Mouse (Mus musculus): ENCODE data around the gene Cyp2g1.
A peak's percentile ranks its signal among the peaks of the same experiment; 100 is the strongest.
"Not testable (repeated sequence)": the region's sequence is repeated elsewhere in the genome, so short reads cannot be mapped to it uniquely, and the experiment has no call there.

Cyp2g1 gene

DNA sequence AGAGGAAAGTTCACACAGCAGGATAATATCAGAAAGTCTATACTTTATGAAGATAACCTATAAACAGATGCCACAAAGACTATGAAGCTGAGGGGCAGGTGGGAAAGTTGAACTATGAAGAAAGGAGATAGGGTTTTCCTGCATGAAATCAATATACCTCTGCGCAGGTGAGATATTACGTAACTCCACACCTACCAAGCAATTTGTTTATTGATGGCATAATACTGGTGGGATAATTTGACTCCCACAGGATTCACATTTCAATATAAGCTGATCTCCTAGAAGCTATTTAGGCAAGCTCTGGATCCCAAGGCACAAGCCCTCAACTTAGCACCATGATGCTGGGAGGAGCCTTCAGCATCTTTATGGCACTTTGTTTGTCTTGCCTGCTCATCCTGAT is at the start of gene Cyp2g1:
Cyp2g1 (plus strand) TSS at position 301 of the 400 bp plus-strand sequence.
- no peak for DNase-seq

GRCm38 (mm10) chr7:26767084-26767483 is 41.6 kb upstream of the Cyp2g1 start:
- peak; percentile 56 to 73 for DNase-seq

DNA sequence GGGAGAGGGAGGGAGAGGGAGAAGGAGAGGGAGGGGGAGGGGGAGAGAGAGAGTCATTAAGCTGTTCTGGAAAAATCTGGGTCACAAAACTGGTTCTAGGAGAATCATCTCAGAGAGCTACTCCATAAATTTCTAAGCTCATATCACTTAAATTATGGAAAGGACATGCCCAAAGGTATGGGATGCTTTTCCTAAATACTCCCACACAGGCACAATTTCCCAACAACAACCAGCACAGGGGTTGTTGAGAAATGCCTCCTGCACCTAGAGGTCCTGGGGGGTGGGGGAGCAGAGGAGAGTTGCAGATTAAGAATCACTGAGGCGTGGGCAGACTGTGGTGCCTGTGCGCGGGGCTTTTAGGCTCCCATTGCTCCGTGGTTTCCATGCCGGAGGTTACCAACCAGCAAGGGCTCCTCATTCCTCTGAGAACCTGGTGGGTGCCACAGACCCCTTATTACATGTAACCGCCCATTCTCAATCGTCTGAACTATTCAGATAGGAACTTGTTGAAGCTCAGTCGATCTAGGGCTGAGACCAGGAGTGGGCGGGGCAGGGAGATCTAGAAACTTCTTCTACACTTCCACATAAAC is 38.7 kb upstream of the Cyp2g1 start:
- DNase-seq, result no peak

DNA sequence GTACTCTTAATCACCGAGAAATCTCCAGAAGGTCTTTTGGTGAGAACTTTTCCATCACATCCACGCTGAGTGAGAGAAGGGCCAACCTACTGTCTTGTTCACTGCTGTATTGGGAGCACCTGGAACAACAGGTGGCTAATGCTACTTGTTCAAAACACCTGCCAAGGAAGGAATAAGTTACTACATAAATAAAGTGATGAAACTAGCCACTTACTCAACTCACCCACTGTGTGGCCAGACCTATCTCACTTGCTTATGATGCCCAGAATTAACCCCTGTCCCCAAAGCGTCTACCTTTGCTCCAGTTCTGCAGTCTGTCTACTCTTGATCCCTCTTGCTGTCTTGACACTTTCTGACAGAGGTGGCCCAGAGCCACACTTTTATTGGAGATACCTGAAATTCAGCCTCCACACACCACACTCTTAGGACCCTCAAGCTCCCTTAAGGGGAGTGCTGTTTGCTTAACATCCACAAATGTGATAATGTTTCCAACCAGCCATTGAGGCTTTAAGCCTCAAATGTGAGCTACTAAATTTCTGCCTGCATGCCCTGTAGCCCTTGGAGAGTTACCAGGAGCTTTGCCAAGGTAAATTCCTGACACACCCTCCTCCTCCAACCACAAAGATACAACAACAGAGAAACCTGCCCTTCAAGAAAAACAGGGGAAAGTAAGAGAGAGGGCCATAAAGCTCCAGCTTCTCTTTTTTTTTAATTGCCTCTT is 35.7 kb upstream of the Cyp2g1 start:
- DNase-seq, result peak; percentile 71 to 79

DNA sequence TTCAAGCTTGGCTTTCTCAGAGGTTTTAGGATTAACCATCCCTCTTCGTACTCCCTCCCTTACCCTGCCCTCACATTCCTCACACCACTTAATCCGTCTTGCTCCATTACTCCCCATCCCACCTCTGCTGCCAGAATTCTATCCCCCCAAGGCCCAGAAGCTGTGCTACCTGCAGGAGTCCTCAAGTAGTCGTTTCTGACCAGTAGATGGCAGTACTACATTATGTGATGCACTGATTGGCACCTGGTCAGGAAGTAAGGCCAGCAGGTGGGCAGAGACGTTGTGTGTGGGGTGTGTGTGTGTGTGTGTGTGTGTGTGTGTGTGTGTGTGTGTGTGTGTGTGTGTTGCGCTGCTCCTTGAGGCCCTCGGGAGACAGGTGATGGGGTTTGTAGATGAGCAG is 32.8 kb upstream of the Cyp2g1 start:
- peak in 1 of 2 experiments; percentile 41 for DNase-seq

GRCm38 (mm10) chr7:26777806-26778205 is 30.9 kb upstream of the Cyp2g1 start:
- peak; percentile 28 to 38 for DNase-seq

DNA sequence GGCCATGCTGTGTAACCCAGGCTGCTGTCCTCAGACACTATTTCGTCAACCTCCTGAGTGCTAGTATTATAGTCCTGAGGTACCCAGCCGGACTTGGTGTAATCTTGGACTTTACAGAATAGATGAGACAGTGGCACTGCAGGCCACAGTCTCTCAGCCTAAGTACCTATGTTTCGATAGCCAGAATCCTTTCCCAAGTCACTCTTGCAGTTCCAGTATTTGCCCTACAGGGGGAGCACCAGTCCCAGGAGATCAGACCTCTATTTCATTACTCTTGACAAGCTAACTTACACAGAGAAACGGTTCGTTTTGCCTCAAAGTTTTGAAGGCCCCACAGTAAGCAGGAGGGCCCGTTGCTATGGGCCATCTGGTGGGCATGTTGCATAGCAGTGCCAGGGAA is 30.2 kb upstream of the Cyp2g1 start:
- peak; percentile 77 to 83 for DNase-seq

DNA sequence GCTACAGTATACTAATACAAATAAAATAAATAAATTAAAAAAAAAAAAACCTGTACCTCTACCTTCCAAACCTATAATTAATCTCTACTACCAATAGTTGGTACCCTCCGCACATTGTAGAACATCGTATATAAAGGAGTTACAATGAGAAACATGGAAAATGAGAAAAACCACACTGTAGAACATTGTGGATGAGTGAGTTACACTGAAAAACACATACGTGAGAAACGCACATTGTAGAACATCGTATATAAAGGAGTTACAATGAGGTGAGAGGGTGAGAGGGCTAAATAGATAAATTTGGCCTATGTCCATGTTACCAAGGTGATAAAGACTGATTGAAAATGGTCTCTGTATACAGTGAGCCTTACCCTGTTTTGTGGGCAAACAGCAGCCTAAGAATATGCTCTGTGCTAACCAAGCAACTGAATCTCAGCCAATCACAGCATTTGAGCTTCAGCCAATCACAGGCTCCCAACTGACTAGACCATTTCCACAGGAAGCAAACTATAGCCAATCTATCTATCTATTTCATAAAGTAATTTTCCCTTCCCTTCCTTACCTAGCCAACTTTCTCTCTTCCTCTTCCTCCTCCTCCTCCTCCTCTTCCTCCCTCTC is 28.8 kb upstream of the Cyp2g1 start:
- peak in 1 of 2 experiments; percentile 35 for DNase-seq

DNA sequence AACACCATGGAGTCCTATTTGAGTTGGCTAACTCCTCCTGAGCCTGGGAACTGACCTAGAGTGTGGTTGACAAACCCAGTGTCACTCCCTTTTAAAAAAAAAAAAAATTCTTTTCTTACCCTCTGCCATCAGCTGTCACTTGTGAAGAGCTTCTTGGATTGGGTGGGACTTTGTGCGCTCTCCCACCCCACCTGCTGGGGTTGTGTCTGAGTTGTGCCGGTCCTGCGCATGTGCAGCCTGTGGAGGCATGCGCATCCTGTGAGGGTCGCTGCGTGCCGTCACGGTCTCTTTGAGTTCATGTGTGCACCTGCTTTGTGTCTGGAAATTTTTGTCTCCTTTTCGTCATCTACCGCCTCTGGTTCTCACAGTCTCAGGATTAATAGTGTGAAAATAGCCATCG is 28.2 kb upstream of the Cyp2g1 start:
- DNase-seq, result peak in 1 of 2 experiments; percentile 35

DNA sequence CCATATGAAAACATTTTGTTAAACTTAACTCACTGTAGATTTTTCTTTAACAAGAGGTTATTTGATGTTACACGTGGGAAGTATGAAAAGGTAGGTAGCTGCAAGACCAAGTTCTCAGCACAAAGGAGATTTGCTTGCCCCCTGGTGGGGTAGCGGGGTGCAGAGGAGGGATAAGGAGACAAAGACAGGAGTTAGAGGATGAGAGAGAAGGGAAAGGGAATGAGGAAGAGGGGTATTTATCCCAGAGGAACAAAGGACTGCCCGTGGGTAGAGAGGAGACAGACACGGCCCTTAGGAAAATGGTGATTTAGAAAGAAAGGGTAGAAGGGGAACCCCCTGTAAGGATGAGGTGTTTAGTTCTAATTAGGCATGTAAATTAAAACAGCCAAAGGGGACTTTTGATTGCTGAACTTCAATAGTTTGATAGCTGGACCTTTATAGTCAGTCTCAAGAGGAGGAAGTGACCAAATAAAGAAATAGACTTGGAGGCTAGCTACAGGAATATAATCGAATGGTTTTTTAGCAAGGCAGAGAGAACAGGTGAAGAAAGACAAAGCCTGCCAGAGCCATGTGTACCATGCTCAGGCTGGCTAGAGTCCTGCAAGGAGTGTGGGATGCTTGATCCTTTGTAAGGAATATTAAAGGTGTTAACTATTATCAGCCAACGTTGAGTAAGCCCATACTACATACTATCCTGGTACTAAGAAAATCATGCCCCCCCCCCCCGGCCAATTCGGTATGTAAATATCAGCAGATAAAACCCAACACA is 27.5 kb upstream of the Cyp2g1 start:
- DNase-seq, result no peak

DNA sequence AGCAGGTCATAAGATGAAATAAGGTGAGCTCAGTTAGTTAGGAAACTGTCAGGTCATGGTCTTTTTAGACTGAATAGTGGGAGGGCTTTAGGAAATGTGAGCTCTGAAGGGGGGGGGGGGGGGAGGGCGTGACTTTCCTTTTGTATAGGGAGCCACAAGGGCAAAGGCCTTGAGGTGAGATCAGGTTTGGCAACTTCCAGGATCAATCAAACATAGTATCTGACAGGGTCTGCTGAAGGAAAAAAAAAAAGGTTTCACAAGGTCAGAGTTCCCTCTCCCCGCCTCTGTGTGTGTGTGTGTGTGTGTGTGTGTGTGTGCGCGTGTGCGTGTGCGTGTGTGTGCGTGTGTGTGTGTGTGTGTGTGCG is 26.9 kb upstream of the Cyp2g1 start:
- peak in 1 of 2 experiments; percentile 27 for DNase-seq

- peak; percentile 58 for DNase-seq
Observed at GRCm38 (mm10) chr7:26783163-26783562, 25.5 kb upstream of the Cyp2g1 start.

DNA sequence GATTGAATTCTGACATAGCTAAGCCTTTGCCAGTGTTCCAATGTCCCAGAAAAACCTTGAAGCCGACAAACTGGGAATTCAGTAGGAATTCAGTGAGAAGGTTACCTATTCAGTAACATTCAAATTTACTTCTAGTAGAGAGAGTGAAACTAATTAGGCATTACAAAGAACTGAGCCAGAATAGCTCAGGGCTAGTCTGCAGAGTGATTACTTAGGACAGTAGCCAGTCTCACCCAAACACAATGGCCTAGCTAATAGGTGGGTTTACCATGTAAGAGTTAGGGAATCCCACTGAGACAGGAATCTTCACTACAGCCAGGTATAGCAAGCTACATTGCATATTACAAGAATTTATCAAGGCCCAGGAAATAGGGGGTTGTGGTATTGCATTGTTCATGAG is 22.7 kb upstream of the Cyp2g1 start:
- not testable (repeated sequence) for DNase-seq

DNA sequence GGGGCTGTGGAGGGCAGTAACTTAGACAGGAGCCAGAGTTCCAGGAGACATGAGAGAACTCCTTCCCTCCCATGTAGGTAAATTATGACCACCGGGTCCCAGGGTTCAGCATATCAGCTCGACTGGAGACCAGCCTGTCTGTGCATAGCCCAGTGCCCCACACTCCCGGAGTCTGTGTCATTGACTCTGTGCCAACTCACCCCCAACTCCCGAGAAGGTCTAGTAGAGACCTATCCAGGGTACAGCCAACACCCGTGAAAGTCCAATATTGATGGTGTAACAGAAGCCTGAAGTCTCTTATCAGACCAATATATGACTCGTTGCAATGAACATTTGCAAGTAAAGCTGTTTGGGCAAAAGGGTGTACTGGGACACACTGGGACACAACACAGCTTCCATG is 18.7 kb upstream of the Cyp2g1 start:
- DNase-seq, result no peak

- DNase-seq, result no peak
Observed at GRCm38 (mm10) chr7:26800104-26800503, 8.6 kb upstream of the Cyp2g1 start.

GRCm38 (mm10) chr7:26800996-26801395 is 7.7 kb upstream of the Cyp2g1 start:
- DNase-seq, result no peak

GRCm38 (mm10) chr7:26831556-26832292 is 23.0 kb downstream of the Cyp2g1 start:
- DNase-seq, result peak in 1 of 2 experiments; percentile 52

DNA sequence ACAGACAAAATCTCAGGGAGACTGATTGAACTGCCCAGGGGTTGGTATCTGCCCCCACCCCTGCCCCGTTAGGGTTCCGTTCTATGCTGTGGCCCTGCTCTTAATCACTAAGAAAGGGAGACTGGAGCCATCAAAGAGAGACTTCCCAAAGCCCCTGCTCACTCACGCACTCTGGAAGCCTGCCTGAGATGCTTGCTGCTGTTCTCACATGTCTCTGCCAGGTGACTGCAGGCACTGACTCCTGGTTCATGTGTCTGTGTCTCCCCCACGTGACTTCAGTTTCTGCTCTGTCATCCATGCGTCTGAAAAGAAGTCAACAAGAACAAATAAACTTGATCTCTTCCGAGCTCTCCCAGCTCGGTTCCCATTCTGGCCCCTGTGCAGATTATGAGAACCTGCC is 24.0 kb downstream of the Cyp2g1 start:
- peak; percentile 63 to 76 for DNase-seq

DNA sequence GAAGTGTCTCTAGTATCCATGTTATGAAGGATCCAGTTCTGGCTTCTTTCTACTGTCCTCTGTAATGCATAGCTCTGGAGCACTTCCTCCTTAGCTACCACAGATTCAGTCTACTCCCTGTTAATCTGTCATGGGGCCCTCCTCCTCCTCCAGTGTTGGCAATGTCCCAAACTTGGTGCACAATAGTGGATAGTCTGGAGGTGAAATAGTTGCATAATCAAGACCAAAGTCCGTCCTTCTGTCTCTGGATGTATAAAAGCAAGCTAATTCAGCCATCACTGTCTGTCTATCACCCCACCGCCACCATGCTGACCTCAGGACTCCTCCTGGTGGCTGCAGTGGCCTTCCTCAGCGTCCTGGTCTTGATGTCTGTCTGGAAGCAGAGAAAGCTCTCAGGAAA is 26.4 kb downstream of the Cyp2g1 start, which contains the start of gene Cyp2a5:
Cyp2a5 (plus strand) TSS at position 247 of the 400 bp plus-strand sequence.
- peak in 1 of 2 experiments; percentile 43 for DNase-seq

GRCm38 (mm10) chr7:26843400-26843799 is 34.7 kb downstream of the Cyp2g1 start:
- not testable (repeated sequence) for DNase-seq

GRCm38 (mm10) chr7:26850063-26850462 is 41.4 kb downstream of the Cyp2g1 start:
- DNase-seq, result peak; percentile 20 to 56
